Mouse (Mus musculus) bone marrow, adult 2 months (tissue): Measurements from ENCODE around the gene Olfr315.

Experiments
- CTCF ChIP-seq: fragments of 200-500 bp; IDR thresholded peaks from 2 replicates; pipeline ENCODE4 v1.5.1; 2011; ENCODE audit warnings: low read length, control low read depth; ENCODE audit not compliant: control insufficient read depth, insufficient read depth
- POLR2A ChIP-seq: fragments of 200-500 bp; IDR thresholded peaks from 2 replicates; pipeline ENCODE4 v1.6.1; 2011; ENCODE audit warnings: low read depth, mild to moderate bottlenecking, control low read depth, low read length, borderline replicate concordance; ENCODE audit not compliant: control insufficient read depth

DNA sequence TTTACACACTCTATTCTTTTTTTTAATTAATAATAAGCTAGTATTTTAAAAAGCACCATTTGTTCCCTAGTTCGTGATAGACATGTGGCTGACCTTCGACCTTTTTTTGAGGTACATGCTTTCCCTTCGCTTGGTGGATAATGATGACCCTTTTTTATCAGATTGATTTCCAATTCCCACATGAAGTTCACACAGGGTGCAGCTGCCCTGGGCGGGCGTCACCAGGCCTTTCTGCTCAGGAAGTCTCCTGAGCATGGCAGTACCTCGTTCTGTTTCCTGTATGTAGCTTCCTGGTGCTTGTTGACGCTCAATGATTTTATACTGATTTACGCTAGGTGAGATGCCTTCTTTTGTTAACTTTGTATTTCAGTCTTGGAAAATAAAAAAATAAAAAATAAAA, 15.4 kb downstream of the Olfr315 start:
- TF ChIP-seq POLR2A (no peak), CTCF (no peak)
